Mouse (Mus musculus): ENCODE data around the gene Syt1.

Syt1 gene

GRCm38 (mm10) chr10:108514671-108515070 is 496.1 kb downstream of the Syt1 start:
- no peak for DNase-seq (ENCODE audit: low spot score)

GRCm38 (mm10) chr10:108509579-108509978 is 501.2 kb downstream of the Syt1 start:
- DNase-seq (ENCODE audit: low spot score) = no peak

GRCm38 (mm10) chr10:108506917-108507316 is 503.9 kb downstream of the Syt1 start:
- no peak for DNase-seq (ENCODE audit: low spot score)

GRCm38 (mm10) chr10:108504925-108505324 is 505.9 kb downstream of the Syt1 start:
- no peak for DNase-seq (ENCODE audit: low spot score)

GRCm38 (mm10) chr10:108504128-108504870 is 506.5 kb downstream of the Syt1 start:
- DNase-seq (ENCODE audit: low spot score) = no peak

- no peak for DNase-seq (ENCODE audit: low spot score)
Measured at GRCm38 (mm10) chr10:108490231-108490630, 520.6 kb downstream of the Syt1 start.

DNA sequence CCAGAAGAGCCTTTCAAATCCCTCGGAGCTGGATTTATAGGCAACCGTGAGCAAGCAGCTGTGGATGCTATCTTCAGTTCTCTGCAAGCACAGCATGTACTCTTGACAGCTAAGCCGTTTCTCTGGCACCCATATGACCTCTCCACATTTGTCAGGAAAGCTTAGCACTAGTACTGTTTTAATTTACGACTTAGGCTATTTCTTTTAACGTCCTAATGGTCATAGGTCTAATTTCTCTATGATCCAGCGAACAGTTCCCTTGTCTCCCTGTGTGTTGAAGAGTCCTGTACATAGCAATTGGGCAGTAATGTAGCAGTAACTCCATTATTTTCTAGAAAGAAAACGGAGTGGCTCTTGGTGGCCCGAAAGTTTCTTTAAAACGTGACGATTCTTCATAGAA is 526.8 kb downstream of the Syt1 start:
- DNase-seq (ENCODE audit: low spot score) = no peak

GRCm38 (mm10) chr10:108480146-108480850 is 530.5 kb downstream of the Syt1 start:
- DNase-seq (ENCODE audit: low spot score) = no peak

DNA sequence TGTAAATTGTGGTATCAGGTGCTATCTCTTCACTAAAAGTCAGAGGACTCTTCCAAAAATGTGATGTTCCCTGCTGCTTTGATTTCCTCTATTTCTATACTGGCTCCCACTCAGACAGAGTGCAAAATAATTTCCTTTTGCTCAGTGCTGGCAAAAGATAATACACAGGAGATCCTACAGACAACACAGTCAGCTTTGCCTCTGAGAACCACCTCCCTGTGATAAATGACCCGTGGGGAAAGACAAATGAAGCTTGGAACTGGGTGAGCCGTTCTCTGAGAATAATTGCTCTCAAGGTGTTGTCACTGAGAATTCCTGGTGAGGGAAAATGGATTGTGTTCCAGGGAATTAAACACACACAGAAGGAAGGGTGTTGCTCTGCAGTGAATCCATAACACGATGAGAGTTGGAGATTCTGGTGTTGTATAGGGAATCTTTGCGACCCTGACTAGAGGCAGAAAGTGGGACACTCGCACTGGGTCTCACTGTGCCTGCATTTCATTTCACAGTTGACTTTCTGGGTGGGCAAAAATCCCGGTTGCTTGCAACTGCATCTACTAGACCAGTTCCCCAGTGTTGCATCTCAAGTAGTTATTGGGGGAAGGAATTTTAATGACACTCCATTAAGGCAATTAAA is 540.3 kb downstream of the Syt1 start:
- no peak for DNase-seq (ENCODE audit: low spot score)

DNA sequence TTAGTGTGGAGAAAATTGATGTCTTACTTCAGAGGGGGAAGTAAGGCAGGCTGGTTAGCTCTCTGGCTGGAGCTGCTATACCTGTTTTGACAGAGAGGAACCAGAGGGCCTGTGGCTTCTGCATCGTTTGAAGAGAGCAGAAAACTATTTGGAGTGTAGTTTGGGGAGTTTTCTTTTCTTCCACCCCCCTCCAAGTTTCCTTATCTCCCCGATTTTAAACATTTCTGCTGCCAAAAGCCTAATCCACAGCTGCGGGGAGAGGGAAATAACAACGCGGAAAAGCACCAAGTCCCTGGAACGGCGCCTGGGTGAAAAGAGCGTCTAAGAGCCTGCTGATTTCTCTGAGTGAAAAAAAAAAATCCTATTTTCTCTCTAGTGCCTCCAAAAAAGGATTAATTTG is 544.2 kb downstream of the Syt1 start:
- no peak for DNase-seq (ENCODE audit: low spot score)

- DNase-seq (ENCODE audit: low spot score) = no peak
Measured at GRCm38 (mm10) chr10:108461862-108462261, 548.9 kb downstream of the Syt1 start.

GRCm38 (mm10) chr10:108457054-108457453 is 553.7 kb downstream of the Syt1 start:
- no peak for DNase-seq (ENCODE audit: low spot score)

GRCm38 (mm10) chr10:108455883-108456282 is 554.9 kb downstream of the Syt1 start:
- DNase-seq (ENCODE audit: low spot score) = no peak

- DNase-seq (ENCODE audit: low spot score) = no peak
Measured at GRCm38 (mm10) chr10:108455204-108455603, 555.6 kb downstream of the Syt1 start.

- DNase-seq (ENCODE audit: low spot score) = no peak
Measured at GRCm38 (mm10) chr10:108454691-108455117, 556.1 kb downstream of the Syt1 start.

- no peak for DNase-seq (ENCODE audit: low spot score)
Measured at GRCm38 (mm10) chr10:108453561-108453960, 557.2 kb downstream of the Syt1 start.

GRCm38 (mm10) chr10:108452421-108452820 is 558.4 kb downstream of the Syt1 start:
- no peak for DNase-seq (ENCODE audit: low spot score)

DNA sequence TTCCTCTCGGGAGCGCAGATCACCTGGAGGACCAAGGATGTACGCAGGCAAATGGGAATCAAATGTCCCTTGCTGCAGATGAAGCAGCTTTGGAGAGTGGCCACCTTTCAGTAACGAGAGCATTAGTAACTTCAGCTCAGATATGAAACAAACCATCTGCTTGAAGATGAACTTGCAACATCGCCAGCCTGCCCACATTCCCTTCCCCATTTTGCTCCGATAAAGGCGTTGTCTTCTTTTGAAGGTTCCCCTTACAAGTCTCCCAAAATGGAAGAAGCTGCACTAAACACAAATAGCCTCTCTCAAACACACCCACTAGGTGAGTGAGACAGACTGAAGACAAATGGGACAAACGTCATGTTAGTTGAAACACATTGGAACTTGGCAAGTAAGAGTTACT is 559.3 kb downstream of the Syt1 start:
- no peak for DNase-seq (ENCODE audit: low spot score)

GRCm38 (mm10) chr10:108450401-108450800 is 560.4 kb downstream of the Syt1 start:
- DNase-seq (ENCODE audit: low spot score) = no peak

- no peak for DNase-seq (ENCODE audit: low spot score)
Measured at GRCm38 (mm10) chr10:108448421-108448820, 562.4 kb downstream of the Syt1 start.
